In the genomic region with DNA sequence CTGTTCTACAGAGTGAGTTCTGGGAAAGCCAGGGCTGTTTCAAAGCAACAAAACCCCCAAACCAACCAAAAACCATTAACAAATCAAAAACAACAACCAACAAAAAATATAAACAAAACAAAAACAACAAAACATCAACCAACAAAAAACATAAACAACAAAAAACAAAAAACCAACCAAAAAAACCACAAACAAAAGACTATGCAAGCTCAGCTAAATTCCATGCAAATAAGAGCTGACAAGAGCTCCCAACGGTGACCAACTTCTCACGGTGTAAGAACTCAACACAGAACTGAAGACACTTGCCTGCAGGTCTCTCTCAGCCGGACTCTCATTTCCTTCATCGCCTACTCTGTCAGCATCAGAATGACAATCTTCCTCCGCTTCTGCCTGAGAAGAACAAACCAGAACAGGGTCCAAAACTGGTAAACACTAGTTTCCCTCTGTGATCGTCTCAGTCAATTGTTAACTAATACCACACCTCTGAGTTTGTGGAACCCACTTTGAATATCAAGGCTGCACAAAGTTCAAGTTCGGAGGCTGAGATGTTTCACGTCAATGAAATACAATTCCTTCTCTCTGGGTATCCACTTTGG, we compare ENCODE assay signal across 23 mouse cellular contexts. TPM values are rescaled to one million over a fixed set of nuclear protein-coding genes. Genes with fewer than 3 reads are reported as not detected.
DNase-seq lines count a peak whose midpoint lies in the region; ATAC-seq and TF ChIP-seq lines count a peak whose summit lies in the region.
"Had no signal": no experiment of that assay in that cellular context is flagged by ENCODE, and none has a peak within 500 bp of the region (broad histone marks: within the 10 kb centered on the region; RNA-seq: fewer than 3 reads in every experiment).

No protein-coding gene starts in this region.

- TF ChIP-seq POLR2A in CH12.LX (IDR thresholded peaks at IDR 0.05; ENCODE audit: low read depth, low read length) = no peak

- H3K79me2 ChIP-seq in CH12.LX (replicated peaks; ENCODE audit: control insufficient read depth, extremely low read depth, insufficient read depth, poor library complexity, severe bottlenecking) = no peaks in the 10 kb centered on the region; the same call in 1 of the 2 replicates

- H3K9ac ChIP-seq in CH12.LX (ENCODE audit: insufficient read depth, low read depth) = no peak overlapping the region
- no peak overlapping the region; the same call in 1 of the 2 replicates for H3K9ac ChIP-seq in ES-E14 (ENCODE audit: insufficient read depth, low read depth, low read length, poor library complexity, severe bottlenecking)
- H3K9ac ChIP-seq in intestine, embryonic 16.5 days (ENCODE audit: low read depth, low read length) = no peak overlapping the region
- 0 out of 2 replicates have a peak overlapping the region, but pooled peaks have one; percentile 16 for H3K9ac ChIP-seq in liver, postnatal 0 days (replicated peaks)
- H3K9ac ChIP-seq: hindbrain, embryonic 12.5 days had no signal

- no peak for TF ChIP-seq EP300 in CH12.LX (IDR thresholded peaks at IDR 0.05; ENCODE audit: low read length)
- 0 out of 2 replicates have a peak, but pooled peaks have one; percentile 22 for TF ChIP-seq EP300 in liver, postnatal 0 days (IDR thresholded peaks at IDR 0.05; ENCODE audit: low read depth)

- WGBS in intestine, embryonic 16.5 days = 78% methylated on average over 8 of the region's 8 CpGs
- 69% methylated on average over 8 of the region's 8 CpGs for WGBS in liver, postnatal 0 days (ENCODE audit: insufficient replicate concordance)

- no peak for TF ChIP-seq RAD21 in CH12.LX (IDR thresholded peaks at IDR 0.05; ENCODE audit: low read depth, low read length)

- H3K9me3 ChIP-seq in CH12.LX (replicated peaks; ENCODE audit: low read length) (no peaks in the 10 kb centered on the region), ES-E14 (ENCODE audit: control insufficient read depth, insufficient read depth, low read depth, low read length) (no peaks in the 10 kb centered on the region)
- no peaks in the 10 kb centered on the region for H3K9me3 ChIP-seq in intestine, embryonic 16.5 days (ENCODE audit: control insufficient read depth, low read length)
- H3K9me3 ChIP-seq in liver, postnatal 0 days (ENCODE audit: low read length) = no peaks in the 10 kb centered on the region
- H3K9me3 ChIP-seq: hindbrain, embryonic 12.5 days had no signal

- in situ Hi-C loops in CH12.LX (cut with MboI; ENCODE audit: low pct_ligation_motif_present, low pct_unique_long_range_greater_than_20kb, low sequenced_read_pairs) (no loop called here), ES-E14 (cut with MboI; ENCODE audit: low sequenced_read_pairs in 2 of 2, unreplicated experiment in 2 of 2) (no loop called here)

- H3K36me3 ChIP-seq in CH12.LX (replicated peaks in 1 of 2; ENCODE audit: control insufficient read depth in 1 of 2, insufficient read depth in 1 of 2, low read length in 1 of 2) (peaks cover 17 to 46% of the 10 kb centered on the region in 2 experiments), ES-E14 (ENCODE audit: control insufficient read depth, insufficient read depth, low read length, poor library complexity, severe bottlenecking) (no peaks in the 10 kb centered on the region)
- peaks cover 6% of the 10 kb centered on the region for H3K36me3 ChIP-seq in intestine, embryonic 16.5 days (ENCODE audit: control insufficient read depth, insufficient read depth, low read length)
- peaks cover 42% of the 10 kb centered on the region for H3K36me3 ChIP-seq in liver, postnatal 0 days (replicated peaks; ENCODE audit: insufficient read depth, low read length)

- H3K27ac ChIP-seq in CH12.LX (ENCODE audit: insufficient read depth, low read depth) (no peak overlapping the region), ES-E14 (ENCODE audit: insufficient read depth, low read depth, low read length, poor library complexity, severe bottlenecking) (no peak overlapping the region)
- H3K27ac ChIP-seq in intestine, embryonic 16.5 days (ENCODE audit: low read length) = peak overlapping the region; percentile 75
- H3K27ac ChIP-seq in liver, postnatal 0 days (ENCODE audit: low read depth) = peak overlapping the region; percentile 92
- H3K27ac ChIP-seq: heart, adult 2 months; hindbrain, embryonic 12.5 days had no signal

- TF ChIP-seq CTCF in CH12.LX (conservative IDR thresholded peaks at IDR 0.05 in 1 of 2, IDR thresholded peaks at IDR 0.05 in 1 of 2; ENCODE audit: low read depth in 2 of 2, low read length in 2 of 2) = no peak
- TF ChIP-seq CTCF in liver, postnatal 0 days (IDR thresholded peaks at IDR 0.05; ENCODE audit: low read depth) = no peak

- H3K4me1 ChIP-seq in CH12.LX (ENCODE audit: control insufficient read depth in 1 of 2, insufficient read depth in 2 of 2) (peaks cover 4 to 37% of the 10 kb centered on the region in 2 experiments; a peak in 3 of 4 replicates), ES-E14 (ENCODE audit: control insufficient read depth in 2 of 2, insufficient read depth in 2 of 2, low read length in 2 of 2, poor library complexity in 1 of 2) (0 out of 4 replicates have a peak, but pooled peaks cover 1 to 2% of the 10 kb centered on the region in 2 experiments)
- peaks cover 19% of the 10 kb centered on the region for H3K4me1 ChIP-seq in intestine, embryonic 16.5 days (ENCODE audit: control insufficient read depth, insufficient read depth, low read length)
- H3K4me1 ChIP-seq in liver, postnatal 0 days (ENCODE audit: insufficient read depth) = peaks cover 29% of the 10 kb centered on the region

- DNase-seq in CH12.LX (ENCODE audit: extremely low read depth) (no peak), ES-E14 (ENCODE audit: low read depth, low spot score) (no peak)
- DNase-seq in liver, postnatal 0 days = no peak
- no peak for DNase-seq in gastrocnemius, adult 8-10 months (ENCODE audit: low spot score in 2 of 2)
- no peak for DNase-seq in right cerebral cortex, postnatal 25 days
- no peak for DNase-seq in heart, adult 8-10 months (ENCODE audit: low spot score)
- DNase-seq: adrenal gland, postnatal 10 days; cerebellum, adult 18-20 months; gastrocnemius, postnatal 14 days; heart, adult 2 months; heart, postnatal 10 days; kidney, postnatal 10 days; lung, postnatal 14 days; right cerebral cortex, adult 18-20 months; spleen, adult 18-20 months had no signal

- H3K4me2 ChIP-seq in CH12.LX (ENCODE audit: insufficient read depth, low read depth, poor library complexity, severe bottlenecking) = no peak overlapping the region
- H3K4me2 ChIP-seq in intestine, embryonic 16.5 days (ENCODE audit: low read depth, low read length) = peak overlapping the region; percentile 31; the same call in 1 of the 2 replicates
- H3K4me2 ChIP-seq in liver, postnatal 0 days (ENCODE audit: low read depth, low read length) = peak overlapping the region; percentile 84
- H3K4me2 ChIP-seq: hindbrain, embryonic 12.5 days had no signal

- ATAC-seq in intestine, embryonic 16.5 days = no peak
- ATAC-seq in liver, postnatal 0 days = no peak
- ATAC-seq: inflammation-experienced regulatory T-cells, adult 6 months; Patski had no signal

- no peaks in the 10 kb centered on the region for H3K27me3 ChIP-seq in CH12.LX (replicated peaks)
- no peaks in the 10 kb centered on the region for H3K27me3 ChIP-seq in intestine, embryonic 16.5 days (replicated peaks; ENCODE audit: control insufficient read depth, insufficient read depth, low read length)
- H3K27me3 ChIP-seq in liver, postnatal 0 days (ENCODE audit: insufficient read depth, low read length) = no peaks in the 10 kb centered on the region
- H3K27me3 ChIP-seq: hindbrain, embryonic 12.5 days; Patski had no signal

- dilution Hi-C loops in CH12.LX (cut with MboI; ENCODE audit: extremely low pct_ligation_motif_present, extremely low pct_unique_long_range_greater_than_20kb, low sequenced_read_pairs) = no loop called here

- no peak overlapping the region for H3K4me3 ChIP-seq in CH12.LX (replicated peaks in 1 of 3; ENCODE audit: low read depth in 2 of 3, low read length in 2 of 3, poor library complexity in 1 of 3)
- no peak overlapping the region for H3K4me3 ChIP-seq in ES-E14 (ENCODE audit: insufficient read depth in 1 of 2, low read depth in 1 of 2, low read length in 2 of 2, poor library complexity in 1 of 2, severe bottlenecking in 1 of 2)
- H3K4me3 ChIP-seq in intestine, embryonic 16.5 days (ENCODE audit: low read length) = no peak overlapping the region; the same call in 1 of the 2 replicates
- peak overlapping the region; percentile 81; the same call in 1 of the 2 replicates for H3K4me3 ChIP-seq in liver, postnatal 0 days (ENCODE audit: low read depth, low read length)
- H3K4me3 ChIP-seq: heart, adult 2 months; hindbrain, embryonic 12.5 days had no signal

TF ChIP-seq in CH12.LX, 34 proteins besides CTCF, POLR2A, EP300 and RAD21 (continues in another document):
- no peak for TF ChIP-seq BHLHE40 (IDR thresholded peaks at IDR 0.05; ENCODE audit: low read depth, low read length)

TF ChIP-seq in ES-E14, 5 proteins besides CTCF, POLR2A, EP300 and RAD21 (continues in another document):
- no peak for TF ChIP-seq HCFC1 (IDR thresholded peaks at IDR 0.05; ENCODE audit: borderline replicate concordance, insufficient read depth, low read length)
- TF ChIP-seq ZC3H11A (IDR thresholded peaks at IDR 0.05; ENCODE audit: borderline replicate concordance, low read depth, low read length) = no peak

RNA-seq across cellular contexts. Expression of a gene that starts 4.8 kb away (rescaled TPM):
- total RNA-seq in CH12.LX (2012; rRNA removed) (18.3 and 20.8 TPM in 2 replicates), CH12.LX (2014; rRNA removed) (24.2 and 25.5 TPM in 2 replicates), ES-E14 (2012; rRNA removed) (19.2 and 28.7 TPM in 2 replicates)
- polyA plus RNA-seq in CH12.LX (2012; ENCODE audit: insufficient read length, low read depth) = 12.7 and 14.3 TPM in 2 replicates
- polyA plus RNA-seq in intestine, embryonic 16.5 days (2015; fragmentation: Nextera tagmentation; extraction: Ambion mirVana) = 39.8 and 43.3 TPM in 2 replicates
- 45.7 and 54.0 TPM in 2 replicates for polyA plus RNA-seq in liver, postnatal 0 days (2015; fragmentation: Nextera tagmentation; extraction: Ambion mirVana)
- 10 to 100 TPM; 40.0 to 46.6 (median 41.9) TPM for total RNA-seq in gastrocnemius, adult 8-10 months (2022)
- 10 to 100 TPM; 30.9 to 50.6 (median 45.5) TPM for total RNA-seq in heart, adult 8-10 months (2022)

RNA-seq across cellular contexts. Expression of a gene that starts 4.9 kb away (rescaled TPM):
- 3.4 and 4.8 TPM in 2 replicates for total RNA-seq in CH12.LX (2012; rRNA removed)
- total RNA-seq in CH12.LX (2014; rRNA removed) = 4.5 and 5.0 TPM in 2 replicates
- polyA plus RNA-seq in CH12.LX (2012; ENCODE audit: insufficient read length, low read depth) = 5.4 and 7.1 TPM in 2 replicates
- total RNA-seq in ES-E14 (2012; rRNA removed) = 5.3 and 5.4 TPM in 2 replicates
- 28.1 and 29.9 TPM in 2 replicates for polyA plus RNA-seq in intestine, embryonic 16.5 days (2015; fragmentation: Nextera tagmentation; extraction: Ambion mirVana)
- 5.3 and 7.0 TPM in 2 replicates for polyA plus RNA-seq in liver, postnatal 0 days (2015; fragmentation: Nextera tagmentation; extraction: Ambion mirVana)
- 1 to 10 TPM; 4.8 to 5.6 (median 5.1) TPM for total RNA-seq in gastrocnemius, adult 8-10 months (2022)
- 10 to 100 TPM; 12.7 to 14.3 (median 13.3) TPM for total RNA-seq in heart, adult 8-10 months (2022)

RNA-seq across cellular contexts. Expression of a gene that starts 52.3 kb away (rescaled TPM):
- total RNA-seq in CH12.LX (2012; rRNA removed) = not detected in 2 replicates
- total RNA-seq in CH12.LX (2014; rRNA removed) = not detected in 2 replicates
- polyA plus RNA-seq in CH12.LX (2012; ENCODE audit: insufficient read length, low read depth) = not detected in 2 replicates
- 0.48 and 1.4 TPM in 2 replicates for total RNA-seq in ES-E14 (2012; rRNA removed)
- not detected in 2 replicates for polyA plus RNA-seq in intestine, embryonic 16.5 days (2015; fragmentation: Nextera tagmentation; extraction: Ambion mirVana)
- not detected in 2 replicates for polyA plus RNA-seq in liver, postnatal 0 days (2015; fragmentation: Nextera tagmentation; extraction: Ambion mirVana)
- not detected for total RNA-seq in gastrocnemius, adult 8-10 months (2022)
- not detected for total RNA-seq in heart, adult 8-10 months (2022)
- total RNA-seq: adrenal gland, postnatal 10 days; gastrocnemius, postnatal 14 days; heart, adult 2 months; heart, postnatal 10 days; left cerebral cortex, postnatal 10 days; midbrain, postnatal 0 days had no signal
- polyA plus RNA-seq: embryonic facial prominence, embryonic 11.5 days; heart, adult 2 months; hindbrain, embryonic 12.5 days; inflammation-experienced regulatory T-cells, adult 6 months; midbrain, postnatal 0 days; stomach, embryonic 16.5 days had no signal

Comparison
In these comparisons a context has a peak if more than half of its experiments do, and no peak if none do; other contexts are left out.
1. H3K27ac ChIP-seq: peak in intestine, embryonic 16.5 days (single experiment) and liver, postnatal 0 days (single experiment); none in CH12.LX (single experiment) and ES-E14 (single experiment).